Mouse (Mus musculus) frontal cortex, postnatal 14 days (tissue): ENCODE measurements at regions not wholly inside any gene's neighbourhood (a gene's known extent, or its start where the extent isn't known, plus 50 kb on each side); places are given as distances from the start of the nearest gene placed in this dataset.
A peak's percentile ranks its signal among the peaks of the same experiment; 100 is the strongest.

Experiments
- DNase-seq, 2 experiments: peaks; one replicate each; pipeline ENCODE4 v3.0.0; 2022; ENCODE audit warnings: low spot score in 2 of 2

GRCm38 (mm10) chr17:94424811-94425210 lies 325.0 kb downstream of the Mettl4 start:
- no peak for DNase-seq

DNA sequence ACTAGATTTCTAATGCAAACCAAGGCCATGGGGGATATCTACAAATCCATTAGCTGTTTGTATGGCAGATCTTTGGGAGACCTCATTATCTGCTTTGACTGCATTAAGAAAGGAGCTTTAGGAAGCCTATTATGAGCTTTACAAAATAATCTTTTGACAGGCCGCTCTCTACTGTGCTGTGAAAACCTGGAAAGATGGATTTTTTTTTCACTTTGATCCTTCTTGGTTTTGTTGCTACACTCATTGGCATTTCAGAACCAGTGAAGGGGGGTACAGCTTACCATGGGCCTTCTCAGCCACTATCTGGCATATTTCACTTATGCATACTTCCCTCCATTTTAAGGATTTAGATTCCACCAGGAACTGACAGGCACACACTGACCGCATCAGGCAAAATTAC lies 366.8 kb downstream of the Mettl4 start:
- DNase-seq, result no peak

- DNase-seq, result no peak
Observed at GRCm38 (mm10) chr17:94335688-94336087, 414.1 kb downstream of the Mettl4 start.

DNA sequence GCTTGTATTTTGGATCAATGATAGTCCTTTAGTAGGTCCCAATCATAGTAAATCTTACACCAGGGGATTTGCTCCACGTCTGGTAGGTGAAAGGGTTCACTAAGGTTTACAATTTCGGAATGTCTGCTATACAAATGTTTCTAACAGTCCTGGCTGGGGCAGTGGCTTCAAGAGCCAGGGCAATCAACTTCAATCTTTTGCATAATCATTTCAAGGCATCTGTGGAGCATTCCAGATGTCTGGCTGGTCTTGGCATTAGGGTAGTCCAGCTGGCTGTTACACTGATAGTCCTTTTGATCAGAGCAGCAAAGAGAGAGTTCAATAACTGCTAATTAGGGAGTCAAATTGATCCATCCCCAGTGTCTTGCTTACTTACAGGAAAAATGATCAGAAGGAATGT lies 423.6 kb downstream of the Mettl4 start:
- DNase-seq, result no peak

GRCm38 (mm10) chr17:94291221-94291620 lies 458.6 kb downstream of the Mettl4 start:
- DNase-seq, result no peak

DNA sequence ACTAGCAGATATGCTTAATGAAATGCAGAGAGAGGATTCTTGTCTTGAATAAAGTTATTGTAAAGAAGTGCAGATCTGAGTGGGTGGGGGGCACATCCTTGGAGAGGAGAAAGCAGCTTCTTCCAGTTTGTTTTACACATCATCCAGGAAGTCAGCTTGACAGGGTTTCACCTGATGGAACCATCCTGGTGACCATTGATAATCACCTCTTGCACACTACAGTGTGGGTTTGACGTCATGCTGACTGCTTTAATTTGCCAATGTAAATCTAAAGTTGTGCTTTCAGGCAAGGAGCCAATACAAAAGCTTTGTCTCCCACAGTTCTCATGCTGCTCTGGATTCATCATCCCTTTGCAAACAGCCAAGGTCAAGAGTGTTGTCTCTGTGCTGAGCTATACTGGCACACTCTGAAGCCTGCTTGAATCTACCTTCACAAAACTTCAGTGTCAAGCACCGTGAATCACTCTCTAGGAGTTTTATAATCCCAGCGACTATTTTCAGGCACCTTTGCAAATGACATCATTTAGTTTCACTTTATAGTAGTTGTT lies 462.1 kb downstream of the Mettl4 start:
- no peak for DNase-seq

GRCm38 (mm10) chr17:94276851-94277250 lies 473.0 kb downstream of the Mettl4 start:
- DNase-seq, result no peak

GRCm38 (mm10) chr17:94269756-94270155 lies 480.1 kb downstream of the Mettl4 start:
- DNase-seq, result no peak

DNA sequence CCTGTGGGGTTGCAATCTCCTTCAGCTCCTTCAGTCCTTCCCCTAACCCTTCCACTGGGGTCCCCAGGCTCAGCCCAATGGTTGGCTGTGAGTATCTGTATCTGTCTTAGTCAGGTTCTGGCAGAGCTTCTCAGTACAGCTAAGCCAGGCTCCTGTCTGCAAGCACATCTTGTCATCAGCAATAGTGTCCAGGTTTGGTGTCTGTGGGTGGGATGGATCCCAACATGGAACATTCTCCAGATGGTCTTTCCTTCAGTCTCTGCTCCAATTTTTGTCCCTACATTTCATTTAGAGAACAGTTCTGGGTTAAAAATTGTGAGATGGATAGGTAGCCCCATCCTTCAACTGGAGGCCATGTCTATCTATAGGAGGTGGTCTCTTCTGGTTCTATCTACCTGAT lies 494.2 kb downstream of the Mettl4 start:
- no peak for DNase-seq

DNA sequence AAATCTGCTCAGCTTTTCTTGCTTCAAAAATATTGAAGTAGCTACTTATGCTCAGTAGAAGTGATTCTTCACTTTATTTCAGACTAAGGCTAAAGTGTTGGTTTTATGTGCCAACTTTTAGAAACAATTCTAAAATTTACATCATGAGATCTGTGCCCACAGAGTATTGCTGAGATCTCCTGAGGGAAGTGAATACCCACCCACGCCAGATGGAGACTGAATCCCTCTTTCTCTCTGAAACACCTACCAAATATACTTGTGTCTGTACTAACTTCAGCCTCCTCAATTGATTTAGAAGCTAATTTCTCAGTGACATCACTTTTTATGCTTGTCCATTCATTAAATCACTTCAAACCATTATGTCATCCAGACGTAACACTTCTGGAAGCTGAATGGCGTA lies 495.0 kb downstream of the Mettl4 start:
- no peak for DNase-seq

GRCm38 (mm10) chr17:94243821-94244220 lies 506.0 kb downstream of the Mettl4 start:
- DNase-seq, result no peak

- DNase-seq, result peak; percentile 7 to 8
Observed at GRCm38 (mm10) chr17:94226136-94226535, 523.7 kb downstream of the Mettl4 start.
